Mouse (Mus musculus) left cerebral cortex, adult 18-20 months (tissue): ENCODE measurements around the gene Itprip. TPM values are rescaled to one million over a fixed set of nuclear protein-coding genes. Genes with fewer than 3 reads are reported as not detected.

Source experiments
- DNase-seq, 2 experiments: peaks; one replicate each; pipeline ENCODE4 v3.0.0; 2021 to 2022; ENCODE audit warnings: low spot score in 2 of 2, mixed read lengths in 1 of 2
- long read RNA-seq, 2 experiments: library from polyadenylated mRNA; stranded (forward); transcript quantifications; one replicate each; pipeline ENCODE4 v2.0.0; 2021
- total RNA-seq, 2 experiments: library from RNA; stranded (reverse); gene quantifications; 2 replicates each; pipeline ENCODE4 v1.2.3; 2021

Gene Itprip
- total RNA-seq = 1 to 10 TPM; 1.1 to 1.3 TPM
- long read RNA-seq, experiment 1, partial matches to known transcripts = 0 of 2 reads
- long read RNA-seq, experiment 1, other reads (novel, unspliced or antisense) = 2 of 2 reads
- long read RNA-seq, experiment 2 = 0 reads

DNA sequence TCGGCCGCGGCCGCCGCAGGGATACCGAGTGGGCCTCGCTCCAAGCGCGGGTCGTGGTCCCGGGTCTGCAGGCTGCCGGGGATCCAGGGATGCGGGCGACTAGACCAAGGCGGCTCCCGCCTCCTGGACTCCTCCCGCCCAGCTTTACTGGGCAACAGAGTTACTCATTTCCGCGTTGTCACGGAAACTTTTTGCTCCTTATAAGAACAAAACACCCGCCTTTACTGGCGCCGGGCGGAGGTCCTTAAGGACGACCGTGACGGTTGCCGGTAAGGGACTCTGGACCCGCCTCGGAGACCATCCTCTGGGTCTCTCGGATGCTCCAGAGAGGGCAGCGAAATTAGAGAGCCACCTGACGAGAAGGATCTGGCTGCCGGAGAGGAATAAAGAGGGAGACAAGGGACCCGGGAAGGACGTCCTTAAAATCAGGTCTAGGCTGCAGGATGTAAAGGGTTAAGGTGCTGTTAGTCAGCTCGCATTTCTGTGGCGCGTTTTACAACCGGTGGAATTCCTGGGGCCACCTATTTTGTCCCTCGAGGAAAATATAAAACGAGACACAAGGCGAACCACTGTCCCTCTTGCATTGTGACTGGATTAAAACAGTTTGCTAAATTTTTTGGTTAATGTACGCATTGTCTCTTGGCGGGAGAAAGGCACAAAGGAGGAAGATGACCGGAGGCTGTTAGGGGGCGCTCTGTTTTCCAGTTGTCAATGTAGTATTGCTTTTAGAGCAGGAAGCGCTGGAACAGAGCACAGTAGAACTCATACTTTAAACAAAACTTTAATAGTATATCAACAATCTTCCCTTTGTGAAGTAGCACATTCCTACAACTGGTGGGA, at the start of gene Itprip, which contains the start of gene Cfap43:
Itprip (minus strand) TSS at position 174 of the 840 bp plus-strand sequence.
Cfap43 (minus strand) TSS at position 162 of the 840 bp plus-strand sequence.
- peak; percentile 44 to 49 for DNase-seq

DNA sequence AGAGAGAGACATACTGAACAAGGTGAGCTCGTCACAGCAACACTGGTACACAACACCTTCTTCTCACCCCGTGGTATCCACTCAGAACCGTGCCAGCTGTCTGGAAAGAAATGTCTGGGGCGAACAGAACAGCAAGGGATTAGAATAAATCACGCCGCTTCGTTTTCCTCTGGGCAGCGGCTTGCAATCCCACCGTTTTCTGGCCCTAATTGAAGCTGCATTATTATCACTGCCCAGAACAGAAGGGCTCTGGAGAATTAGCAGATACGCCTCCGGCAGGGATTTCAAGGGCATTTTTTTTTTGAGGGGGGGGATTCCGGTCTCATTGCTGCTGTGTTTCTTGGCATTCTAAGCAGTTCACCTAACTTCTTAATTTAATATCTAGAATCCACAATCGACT, 39.1 kb upstream of the Itprip start:
- no peak for DNase-seq

DNA sequence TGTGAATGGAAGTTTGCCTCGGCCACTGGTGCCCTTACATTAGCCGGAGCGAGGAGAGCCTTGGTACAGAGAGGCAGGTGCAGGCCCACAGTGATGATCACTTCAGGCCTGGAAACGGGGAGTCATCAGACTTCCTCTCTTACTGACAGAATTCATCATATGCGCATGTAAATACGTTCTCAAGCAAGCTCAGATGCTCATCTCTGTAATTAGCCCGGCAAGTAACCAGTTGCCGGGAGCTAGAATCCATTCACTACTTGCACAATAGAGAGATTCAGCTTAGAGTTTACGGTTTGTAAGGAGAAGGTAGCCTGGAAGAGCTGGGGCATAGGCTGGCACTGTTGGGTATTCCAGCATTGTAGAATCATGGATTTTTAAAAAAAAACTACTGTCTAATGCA, 34.1 kb upstream of the Itprip start:
- DNase-seq = no peak

DNA sequence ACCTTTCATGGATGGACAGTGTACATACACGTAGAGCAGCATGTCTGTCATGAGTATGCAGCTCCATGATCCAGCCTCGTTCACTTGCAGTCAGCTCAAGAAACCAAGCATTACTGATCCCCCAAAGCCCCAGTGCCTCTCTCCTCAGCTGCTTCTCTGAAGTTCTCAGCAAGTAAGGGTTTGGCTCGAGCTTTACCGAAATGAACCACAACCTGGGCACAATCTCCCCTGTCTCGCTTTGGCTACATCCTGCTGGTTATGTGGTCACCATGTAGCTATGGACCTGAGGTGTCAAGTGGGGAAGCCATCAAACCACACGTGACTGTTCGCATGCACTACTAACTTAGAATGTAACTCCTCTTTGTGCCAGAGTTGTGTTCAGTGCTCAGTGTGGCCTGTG, 31.8 kb upstream of the Itprip start:
- DNase-seq = no peak

DNA sequence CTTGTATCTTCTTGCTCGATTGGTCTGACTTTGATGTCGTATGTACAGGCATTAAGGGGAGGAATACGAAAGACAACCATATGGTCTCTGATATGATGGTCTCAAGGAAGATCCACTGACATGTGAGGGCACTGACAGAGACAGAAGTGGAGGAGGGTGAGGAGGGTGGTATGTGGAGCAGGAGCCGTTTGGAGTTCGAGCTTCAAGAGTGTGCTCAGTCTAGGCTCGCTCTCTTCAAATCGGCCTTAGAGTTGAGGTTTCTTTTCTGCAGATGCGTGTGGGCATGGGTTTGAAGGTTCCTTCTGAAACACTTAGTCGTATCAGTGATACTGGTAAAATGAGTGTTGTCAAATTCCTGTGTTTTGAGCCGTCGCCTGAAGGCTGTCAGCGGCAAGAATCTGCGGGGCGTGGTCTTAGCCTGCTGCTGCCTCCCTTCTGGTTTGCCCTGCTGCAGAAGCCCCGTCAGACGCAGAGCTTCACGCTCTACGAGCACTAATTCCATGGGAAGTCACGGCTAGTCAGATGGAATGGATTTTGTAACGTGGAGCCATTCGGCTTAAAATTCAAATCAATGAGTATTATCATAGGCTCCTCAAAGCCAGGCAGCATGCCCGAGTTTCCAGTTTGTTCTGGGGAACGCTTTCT, 27.8 kb upstream of the Itprip start:
- no peak for DNase-seq

DNA sequence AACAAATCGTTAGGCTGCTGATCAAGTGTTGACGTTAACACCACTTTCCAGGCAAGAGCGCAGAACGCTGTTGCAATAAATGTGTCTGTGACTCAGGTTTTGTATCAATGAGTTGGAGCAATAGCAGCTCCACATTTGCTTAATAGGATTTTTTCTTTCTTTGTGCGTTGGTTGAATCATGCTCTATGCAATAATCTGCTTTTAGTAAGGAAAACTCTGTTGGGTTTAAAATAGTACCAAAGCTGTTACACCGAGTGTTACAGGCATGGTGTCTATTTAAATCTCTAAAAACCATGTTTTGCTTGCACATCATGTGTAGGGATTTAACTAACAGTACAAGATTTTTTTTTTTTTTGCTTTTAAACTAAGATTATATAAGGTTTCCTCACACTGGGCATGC, 20.3 kb upstream of the Itprip start:
- DNase-seq = no peak

DNA sequence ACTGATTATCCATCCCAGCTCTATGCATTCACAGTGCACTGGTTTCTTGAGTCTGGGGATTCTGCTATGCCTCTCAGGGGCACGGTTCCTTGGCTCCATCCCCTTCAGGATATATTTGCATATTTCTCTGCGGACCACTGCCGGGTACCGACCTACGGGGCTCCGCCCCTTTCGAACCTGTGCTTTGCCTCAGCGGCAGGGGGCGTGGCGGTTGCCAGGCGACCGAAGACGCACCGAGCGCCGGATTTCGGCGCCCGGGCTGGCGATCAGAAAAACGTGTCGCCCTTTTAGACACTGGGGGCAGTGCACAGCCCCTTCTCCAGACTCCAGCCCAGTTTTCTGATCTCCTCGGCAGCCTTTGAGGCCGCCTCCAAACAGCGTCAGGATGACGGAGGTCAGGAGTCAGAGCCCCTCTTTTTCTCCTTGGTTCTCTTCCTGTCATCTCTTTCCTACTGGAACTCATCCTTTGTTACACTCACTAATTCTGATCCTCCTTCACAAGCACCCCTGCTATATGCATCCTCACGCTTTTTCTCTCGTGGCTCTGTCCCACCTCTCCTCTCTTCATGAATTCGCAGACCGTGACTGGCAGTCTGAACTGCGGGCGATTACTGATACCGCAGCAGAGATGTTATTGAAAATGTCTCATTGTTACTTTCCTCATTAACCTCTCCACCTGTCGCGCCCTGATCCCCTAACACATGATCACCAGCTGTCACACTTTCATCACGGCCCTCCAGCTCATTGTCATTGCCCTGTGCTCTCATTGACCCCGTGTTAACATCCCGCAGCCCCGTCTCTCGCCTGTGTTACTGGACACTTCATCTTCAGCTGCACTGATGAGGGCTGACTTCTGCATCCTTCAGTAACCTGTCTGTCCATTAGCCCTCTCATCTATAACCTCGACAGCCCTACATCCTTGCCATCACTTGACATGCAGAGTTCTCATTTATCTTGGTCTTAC, 18.6 kb upstream of the Itprip start, which contains the start of gene Cfap58:
Cfap58 (plus strand) TSS at position 233 of the 964 bp plus-strand sequence.
- peak; percentile 30 to 31 for DNase-seq

DNA sequence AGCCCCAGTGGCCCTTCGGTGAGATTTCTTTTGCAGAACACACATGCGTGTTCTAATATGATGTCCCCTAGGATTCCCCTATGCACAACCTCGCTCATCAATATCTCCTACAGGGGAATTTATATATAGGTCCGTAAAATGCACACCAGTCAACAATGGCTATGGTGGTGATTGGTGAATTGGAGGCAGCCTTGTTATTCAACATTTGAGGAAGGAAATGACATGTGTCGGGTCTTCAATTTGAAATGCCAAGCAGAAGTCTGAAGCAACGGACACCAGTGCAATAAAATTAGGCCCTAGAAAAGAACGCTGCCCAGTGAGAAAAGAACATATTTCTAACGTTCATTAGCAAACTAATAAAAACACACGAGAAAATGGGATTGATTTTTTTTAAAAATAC, 17.8 kb upstream of the Itprip start:
- DNase-seq = no peak

DNA sequence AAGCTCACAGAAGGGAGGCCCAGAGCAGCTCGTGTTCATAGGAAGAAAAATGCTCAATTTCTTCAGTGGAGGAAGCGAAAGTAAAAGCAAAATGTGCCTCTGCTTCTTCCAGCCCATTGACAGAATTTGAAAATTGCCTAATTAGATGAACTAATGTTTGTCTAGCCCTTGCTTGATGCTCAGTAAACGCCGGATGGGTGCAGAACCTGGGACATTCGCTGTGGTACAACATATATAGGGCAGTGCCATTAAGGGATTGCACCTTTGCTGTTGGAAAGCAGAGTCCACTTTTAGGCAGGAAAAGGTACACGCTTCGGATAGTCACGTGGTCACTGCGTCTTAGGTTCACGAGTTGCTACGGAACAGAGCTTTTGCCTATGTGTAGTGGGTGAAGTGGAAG, 17.4 kb upstream of the Itprip start:
- no peak for DNase-seq

DNA sequence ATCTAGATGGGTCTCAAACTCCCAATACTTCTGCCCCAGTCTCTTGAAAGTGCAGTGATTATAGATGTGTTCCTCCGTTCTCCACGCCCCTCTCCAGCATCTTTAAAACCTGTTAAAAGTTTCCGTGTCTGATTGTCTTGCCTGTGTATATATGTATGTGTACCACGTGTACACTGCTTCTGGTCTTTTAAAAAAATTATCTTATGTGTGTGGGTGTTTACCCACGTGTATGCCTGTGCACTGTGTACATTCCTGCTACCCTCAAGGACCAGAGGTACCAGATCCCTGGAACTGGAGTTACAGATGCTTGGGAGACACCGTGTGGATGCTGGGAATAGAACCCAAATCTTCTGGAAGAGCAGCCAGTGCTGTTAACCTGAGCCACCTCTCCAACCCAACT, 16.4 kb upstream of the Itprip start:
- no peak for DNase-seq

DNA sequence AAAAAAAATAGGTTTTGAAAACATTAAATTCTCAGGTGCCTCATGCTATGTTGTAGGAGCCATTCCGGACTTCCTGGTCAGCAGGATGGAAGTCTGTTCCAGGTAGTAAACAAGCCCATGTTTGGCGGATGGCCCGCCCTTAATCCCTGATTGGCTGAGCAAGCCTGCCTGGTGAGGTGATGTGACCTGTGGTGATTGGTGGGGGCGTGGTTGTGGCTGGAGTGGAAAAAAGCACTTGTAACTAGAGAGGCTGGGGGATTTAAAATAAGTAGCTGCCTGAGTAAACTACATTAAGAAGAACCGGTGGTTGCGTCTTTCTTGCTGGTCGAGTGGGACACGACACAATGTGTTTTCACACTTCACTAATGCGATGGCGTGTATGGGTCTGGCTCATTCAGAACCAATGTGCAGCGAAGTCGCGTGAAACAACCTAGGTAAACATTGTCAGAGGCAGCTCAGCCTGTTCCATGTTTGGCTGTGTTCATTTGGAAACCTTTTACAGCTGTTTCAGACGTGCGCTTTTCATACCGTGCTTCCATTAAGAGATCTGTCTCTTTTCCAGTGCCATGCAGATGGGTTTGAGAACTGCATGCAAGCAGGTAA, 15.6 kb upstream of the Itprip start:
- DNase-seq = no peak

DNA sequence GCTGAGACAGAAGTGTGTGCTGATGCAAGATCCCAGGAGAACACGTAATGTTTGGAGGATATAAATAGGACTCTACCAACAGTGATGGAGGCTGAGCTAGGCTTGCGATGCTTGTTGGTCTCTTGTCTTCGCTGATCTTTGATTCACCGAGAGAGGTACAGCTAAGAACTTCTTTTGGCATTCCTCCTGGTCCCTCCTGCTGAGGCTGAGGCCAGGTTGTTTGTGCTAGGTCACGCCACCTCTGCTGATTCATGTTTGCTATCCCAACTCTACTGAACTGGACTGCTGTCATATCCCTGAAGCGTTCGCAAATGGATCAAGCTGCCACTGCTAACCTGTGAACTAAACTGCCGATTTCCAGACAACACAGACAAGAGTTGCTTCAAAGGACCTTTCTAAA, 15.0 kb upstream of the Itprip start:
- DNase-seq = no peak

DNA sequence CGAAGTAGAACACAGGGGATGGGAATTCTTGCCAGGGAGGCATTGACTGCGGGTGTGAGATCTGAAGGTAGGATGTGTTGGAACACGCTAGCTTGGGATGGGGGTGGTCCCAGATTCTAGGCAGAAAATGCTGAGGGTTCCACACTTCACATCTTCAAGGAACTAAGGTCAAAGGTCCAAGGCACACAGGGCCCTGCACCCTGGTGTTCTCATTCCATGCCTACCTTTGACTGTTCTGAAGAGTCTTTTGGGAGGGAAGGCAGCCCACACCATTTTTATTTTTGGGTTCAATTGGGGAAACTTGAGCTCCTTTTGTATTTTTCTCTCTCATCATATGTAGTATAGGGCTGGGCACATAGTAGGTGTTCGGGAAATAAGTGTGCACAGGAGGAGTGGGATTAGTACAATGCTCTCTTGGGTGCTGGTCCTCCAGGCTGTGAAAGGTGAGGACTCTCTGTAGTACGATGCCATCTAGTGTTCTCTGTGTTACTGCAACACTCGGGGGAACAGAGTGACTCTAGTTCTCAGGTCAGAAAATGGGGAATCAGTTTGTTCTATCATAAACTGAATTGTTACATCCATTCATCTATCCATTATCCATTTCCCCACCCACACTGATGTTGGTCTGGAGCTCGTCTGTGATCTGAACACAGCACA, 13.0 kb upstream of the Itprip start:
- no peak for DNase-seq

DNA sequence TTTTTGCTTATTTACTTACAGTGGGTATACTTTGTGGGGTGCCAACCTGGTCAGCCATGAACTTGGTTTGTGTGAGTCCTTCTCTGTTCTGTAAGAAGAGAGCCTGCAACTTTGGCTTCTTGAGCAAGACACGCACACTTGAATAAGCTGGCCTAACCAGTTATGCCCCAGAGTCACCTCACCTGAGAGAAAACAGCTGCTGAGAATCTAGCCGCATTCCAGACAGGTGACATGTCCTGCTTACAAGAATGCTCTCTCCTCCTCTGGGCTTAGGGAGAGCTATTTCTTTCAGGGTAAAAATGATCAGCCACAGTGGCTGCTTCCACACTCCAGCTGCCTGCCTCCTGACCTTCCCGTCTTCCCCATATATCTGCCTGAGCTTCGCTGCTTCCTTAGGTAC, 9.9 kb upstream of the Itprip start:
- DNase-seq = no peak

DNA sequence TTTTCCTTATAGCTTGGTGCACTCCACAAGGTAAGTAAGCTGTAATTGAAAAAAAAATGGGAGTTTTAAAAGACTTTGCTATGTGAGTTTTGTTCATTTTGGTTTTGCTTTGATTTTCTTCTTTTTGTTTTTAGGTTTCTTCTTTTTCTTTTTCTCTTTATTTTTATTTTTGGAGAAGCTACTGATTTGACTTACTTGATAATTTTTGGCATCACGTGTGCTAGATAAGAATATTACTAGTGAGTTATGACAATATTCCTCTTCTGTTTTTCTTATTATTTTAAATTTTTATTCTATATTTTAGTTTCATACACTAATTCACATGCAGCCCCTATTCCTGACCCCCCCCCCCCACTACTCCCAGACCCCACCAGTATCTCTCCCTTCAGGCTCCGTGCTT, 7.9 kb upstream of the Itprip start:
- no peak for DNase-seq

DNA sequence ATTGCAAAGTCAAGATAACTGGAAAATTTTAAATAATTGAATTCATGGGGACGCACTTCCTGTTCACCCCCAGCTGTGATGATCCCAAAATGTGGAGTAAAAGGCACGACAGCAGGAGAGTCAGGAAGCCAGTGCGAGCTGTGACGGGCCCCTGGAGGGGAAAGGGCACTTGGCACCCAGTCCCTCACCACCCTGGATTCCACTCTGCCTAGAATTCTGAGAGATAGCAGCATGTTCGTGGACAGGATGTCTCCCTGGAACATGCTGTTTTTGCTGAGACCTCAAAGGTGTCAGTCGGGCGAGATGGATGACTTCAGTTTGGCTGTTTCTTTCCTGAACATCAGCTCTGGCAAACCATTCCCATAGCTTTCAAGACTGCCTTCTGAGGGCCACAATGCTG, 6.7 kb upstream of the Itprip start:
- DNase-seq = no peak

DNA sequence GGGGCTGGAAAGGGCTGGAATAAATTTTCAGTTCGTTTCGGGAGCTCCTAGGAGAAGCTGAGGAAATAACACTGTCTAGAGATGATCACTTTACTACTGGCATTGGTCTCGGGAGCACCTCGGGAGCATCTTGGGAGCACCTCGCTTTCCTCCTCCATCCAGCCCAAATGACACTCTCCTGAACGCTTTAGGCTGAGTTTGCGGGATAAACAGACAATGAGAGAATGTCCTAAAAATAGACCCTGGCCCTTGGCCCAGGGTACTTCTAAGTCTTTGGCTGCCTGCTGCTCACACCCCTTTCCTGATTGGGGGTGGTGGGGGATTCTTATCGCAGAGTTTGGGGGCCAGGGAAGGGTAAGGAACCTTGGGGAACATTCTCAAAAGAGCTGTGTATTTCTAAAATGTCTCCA, 872 bp upstream of the Itprip start:
- DNase-seq = no peak

DNA sequence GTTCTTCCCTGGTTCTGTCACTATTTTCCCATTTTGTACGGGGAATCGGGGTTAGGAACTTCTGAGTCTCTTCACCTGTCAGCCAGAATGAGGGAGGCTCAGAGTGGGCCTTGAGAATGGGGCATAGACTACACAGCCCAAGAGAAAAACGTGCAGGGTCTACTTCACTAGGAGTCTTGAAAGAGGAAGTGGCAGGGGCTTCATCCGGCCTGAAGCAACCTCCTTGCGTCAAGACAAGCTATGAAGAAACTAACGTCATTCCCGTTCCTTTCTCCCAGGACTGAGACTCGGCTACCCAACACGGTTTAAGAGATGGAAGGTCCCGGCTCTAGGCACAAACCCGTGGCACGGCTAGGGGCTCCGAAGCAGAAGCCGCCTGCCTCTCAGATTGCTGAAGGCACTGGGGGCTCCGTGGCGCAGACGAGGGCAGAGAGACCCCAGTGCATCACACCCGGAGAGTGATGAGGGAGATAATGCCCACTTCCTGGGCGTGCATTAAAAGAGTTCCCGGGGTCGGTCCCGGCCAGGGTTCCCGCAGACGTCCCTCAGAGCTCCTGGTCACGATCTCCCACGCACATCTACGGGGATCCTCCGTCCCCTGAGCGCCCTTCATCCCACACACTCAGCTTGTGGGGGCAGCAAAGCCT, 521 bp downstream of the Itprip start:
- peak in 1 of 2 experiments; percentile 7 for DNase-seq

DNA sequence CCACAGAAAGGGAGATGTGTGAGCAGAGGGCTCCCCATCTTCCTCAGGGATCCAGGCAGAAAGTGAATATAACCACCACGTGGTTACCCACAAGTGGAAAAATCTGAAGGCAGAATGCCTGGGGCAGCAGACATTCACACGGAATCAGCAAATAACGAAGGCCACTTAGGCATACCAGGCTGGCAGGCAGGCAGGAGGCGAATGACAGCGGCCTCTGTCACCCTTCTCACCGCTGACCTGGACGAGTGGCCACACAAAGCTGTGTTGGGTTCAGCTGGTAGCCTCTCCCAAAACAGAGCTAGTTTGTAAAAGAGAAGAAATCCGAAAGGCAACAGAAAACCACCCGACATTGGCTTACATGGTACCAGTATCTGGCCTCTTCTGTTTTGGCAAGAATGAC, 1.1 kb downstream of the Itprip start:
- DNase-seq = no peak

DNA sequence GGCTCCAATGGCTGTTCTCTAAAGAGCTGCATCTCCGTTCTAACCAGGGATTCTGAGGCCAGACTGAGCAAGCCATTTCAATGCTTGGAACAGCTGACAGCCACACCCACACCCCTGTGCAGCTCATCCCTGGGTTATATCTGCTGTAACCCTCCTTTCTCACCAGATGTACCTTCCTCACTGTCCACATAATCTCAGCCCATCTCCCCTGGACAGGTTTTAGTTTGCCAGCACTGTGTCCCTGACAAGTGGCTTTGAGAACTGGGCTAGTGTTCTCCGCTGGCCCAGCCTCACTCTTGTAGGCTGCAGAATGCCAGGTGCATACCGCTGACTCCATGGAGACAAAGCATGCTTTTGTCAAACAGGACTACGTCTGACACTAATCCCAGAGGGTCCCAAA, 1.7 kb downstream of the Itprip start:
- DNase-seq = no peak
